Mouse (Mus musculus) C2C12 (cell line): ENCODE data around the gene Nrxn3. TPM values are rescaled to one million over a fixed set of nuclear protein-coding genes. Genes with fewer than 3 reads are reported as not detected.

Experiments
- H3K27me3 ChIP-seq: one replicate; pipeline ENCODE4 v1.6.1; 2011; ENCODE audit not compliant: control insufficient read depth, insufficient read depth, insufficient read length
- H3K36me3 ChIP-seq: one replicate; pipeline ENCODE4 v1.6.1; 2011; ENCODE audit not compliant: control insufficient read depth, insufficient read depth
- H3K4me3 ChIP-seq: one replicate; pipeline ENCODE4 v1.5.1; 2011; ENCODE audit warnings: mild to moderate bottlenecking, control low read depth; ENCODE audit not compliant: poor library complexity, insufficient read depth, severe bottlenecking
- H3K79me2 ChIP-seq: one replicate; pipeline ENCODE4 v1.6.1; 2011; ENCODE audit not compliant: control insufficient read depth, insufficient read depth
- H3K79me3 ChIP-seq: one replicate; pipeline ENCODE4 v1.6.1; 2011; ENCODE audit warnings: low read depth, control low read depth
- H3ac ChIP-seq: one replicate; pipeline ENCODE3; 2011; ENCODE audit warnings: low read depth; ENCODE audit not compliant: control insufficient read depth, insufficient read length
- CEBPB ChIP-seq: IDR thresholded peaks from one replicate; pipeline ENCODE4 v1.6.1; 2011; ENCODE audit warnings: low read depth, mild to moderate bottlenecking, control low read depth, moderate library complexity
- CTCF ChIP-seq: IDR thresholded peaks from one replicate; pipeline ENCODE4 v1.5.1; 2011; ENCODE audit not compliant: control insufficient read depth, insufficient read depth, insufficient read length
- FOSL1 ChIP-seq: IDR thresholded peaks from one replicate; pipeline ENCODE4 v1.8.0; 2011; ENCODE audit warnings: mild to moderate bottlenecking, low read length; ENCODE audit not compliant: poor library complexity, insufficient read depth, severe bottlenecking
- MAX ChIP-seq: IDR thresholded peaks from one replicate; pipeline ENCODE4 v1.6.1; 2011; ENCODE audit warnings: mild to moderate bottlenecking, control low read depth
- MYOD1 ChIP-seq: IDR thresholded peaks from one replicate; pipeline ENCODE4 v1.6.1; 2011; ENCODE audit warnings: low read depth; ENCODE audit not compliant: control insufficient read depth, insufficient read length
- MYOG ChIP-seq: IDR thresholded peaks from one replicate; pipeline ENCODE4 v1.6.1; 2011; ENCODE audit not compliant: control insufficient read depth, insufficient read length; ENCODE audit errors: extremely low read depth
- USF1 ChIP-seq: IDR thresholded peaks from one replicate; pipeline ENCODE4 v1.6.1; 2011; ENCODE audit warnings: low read depth, mild to moderate bottlenecking, control low read depth, moderate library complexity
- polyA plus RNA-seq: library from polyadenylated mRNA; unstranded; fragments of >200 nt; fragmentation: generic; extraction: Trizol; gene quantifications from one replicate; pipeline ENCODE4 v1.2.1, GENCODE M21; 2012; ENCODE audit warnings: missing spikeins

Gene Nrxn3
- polyA plus RNA-seq, 1 experiment = 0.01 TPM

- no peaks in the 10 kb centered on the region for H3K36me3 ChIP-seq
- no peak overlapping the region for H3K4me3 ChIP-seq
- TF ChIP-seq USF1 (no peak), MAX (no peak), FOSL1 (no peak), CTCF (no peak), CEBPB (no peak), MYOG (no peak), MYOD1 (no peak)
- no peak overlapping the region for H3ac ChIP-seq
- no peaks in the 10 kb centered on the region for H3K79me2 ChIP-seq
- no peaks in the 10 kb centered on the region for H3K27me3 ChIP-seq
- no peaks in the 10 kb centered on the region for H3K79me3 ChIP-seq
Measured at GRCm38 (mm10) chr12:89794741-89795140, 1072.1 kb downstream of the Nrxn3 start.

GRCm38 (mm10) chr12:89808217-89808616, 1085.5 kb downstream of the Nrxn3 start:
- no peak overlapping the region for H3K4me3 ChIP-seq
- no peaks in the 10 kb centered on the region for H3K79me2 ChIP-seq
- H3ac ChIP-seq = no peak overlapping the region
- no peaks in the 10 kb centered on the region for H3K79me3 ChIP-seq
- no peak for TF ChIP-seq USF1
- TF ChIP-seq FOSL1 = no peak
- TF ChIP-seq CEBPB = no peak
- TF ChIP-seq CTCF = no peak
- TF ChIP-seq MYOD1 = no peak
- TF ChIP-seq MAX = no peak
- no peak for TF ChIP-seq MYOG
- H3K27me3 ChIP-seq = no peaks in the 10 kb centered on the region
- no peaks in the 10 kb centered on the region for H3K36me3 ChIP-seq

- no peaks in the 10 kb centered on the region for H3K27me3 ChIP-seq
- TF ChIP-seq MYOG = no peak
- TF ChIP-seq CTCF = no peak
- TF ChIP-seq MYOD1 = no peak
- TF ChIP-seq CEBPB = no peak
- TF ChIP-seq USF1 = no peak
- TF ChIP-seq MAX = no peak
- TF ChIP-seq FOSL1 = no peak
- no peaks in the 10 kb centered on the region for H3K36me3 ChIP-seq
- no peak overlapping the region for H3K4me3 ChIP-seq
- no peak overlapping the region for H3ac ChIP-seq
- H3K79me2 ChIP-seq = no peaks in the 10 kb centered on the region
- H3K79me3 ChIP-seq = no peaks in the 10 kb centered on the region
Measured at GRCm38 (mm10) chr12:89810146-89810545, 1087.5 kb downstream of the Nrxn3 start.

- H3K79me3 ChIP-seq = no peaks in the 10 kb centered on the region
- no peak overlapping the region for H3K4me3 ChIP-seq
- no peaks in the 10 kb centered on the region for H3K27me3 ChIP-seq
- H3K79me2 ChIP-seq = no peaks in the 10 kb centered on the region
- H3ac ChIP-seq = peak overlapping the region; percentile 0
- H3K36me3 ChIP-seq = no peaks in the 10 kb centered on the region
- TF ChIP-seq USF1 (no peak), FOSL1 (no peak), CTCF (peak; percentile 9), MYOD1 (peak; percentile 16)
Measured at GRCm38 (mm10) chr12:89811815-89812549, 1089.3 kb downstream of the Nrxn3 start.

GRCm38 (mm10) chr12:89812550-89813207, 1090.0 kb downstream of the Nrxn3 start:
- Histone ChIP-seq H3K79me3 (no peaks in the 10 kb centered on the region), H3K36me3 (no peaks in the 10 kb centered on the region), H3K27me3 (no peaks in the 10 kb centered on the region), H3K79me2 (no peaks in the 10 kb centered on the region), H3K4me3 (no peak overlapping the region), H3ac (peak overlapping the region; percentile 0)
- TF ChIP-seq CTCF = no peak
- no peak for TF ChIP-seq USF1
- TF ChIP-seq MYOD1 = no peak
- TF ChIP-seq MYOG = no peak

- TF ChIP-seq MYOD1 (no peak), CTCF (no peak), FOSL1 (no peak), CEBPB (no peak), MAX (no peak), USF1 (no peak), MYOG (no peak)
- H3K27me3 ChIP-seq = no peaks in the 10 kb centered on the region
Measured at GRCm38 (mm10) chr12:89813294-89813693, 1090.6 kb downstream of the Nrxn3 start.

More at GRCm38 (mm10) chr12:89813294-89813693, 1090.6 kb downstream of the Nrxn3 start:
- no peaks in the 10 kb centered on the region for H3K79me2 ChIP-seq
- no peak overlapping the region for H3ac ChIP-seq
- no peak overlapping the region for H3K4me3 ChIP-seq
- no peaks in the 10 kb centered on the region for H3K36me3 ChIP-seq
- H3K79me3 ChIP-seq = no peaks in the 10 kb centered on the region
